Mouse (Mus musculus) kidney, adult 2 months (tissue): ENCODE measurements around the gene Rras2.

Source experiments
- CTCF ChIP-seq: fragments of 200-500 bp; conservative IDR thresholded peaks from 2 replicates; pipeline ENCODE4 v1.5.1; 2011; ENCODE audit warnings: low read depth, mild to moderate bottlenecking, control low read depth, low read length, moderate library complexity, mixed read lengths; ENCODE audit not compliant: insufficient read depth, insufficient read length
- POLR2A ChIP-seq: fragments of 200-500 bp; IDR thresholded peaks from one replicate; pipeline ENCODE4 v1.6.1; 2011; ENCODE audit warnings: low read depth, low read length, control low read depth

DNA sequence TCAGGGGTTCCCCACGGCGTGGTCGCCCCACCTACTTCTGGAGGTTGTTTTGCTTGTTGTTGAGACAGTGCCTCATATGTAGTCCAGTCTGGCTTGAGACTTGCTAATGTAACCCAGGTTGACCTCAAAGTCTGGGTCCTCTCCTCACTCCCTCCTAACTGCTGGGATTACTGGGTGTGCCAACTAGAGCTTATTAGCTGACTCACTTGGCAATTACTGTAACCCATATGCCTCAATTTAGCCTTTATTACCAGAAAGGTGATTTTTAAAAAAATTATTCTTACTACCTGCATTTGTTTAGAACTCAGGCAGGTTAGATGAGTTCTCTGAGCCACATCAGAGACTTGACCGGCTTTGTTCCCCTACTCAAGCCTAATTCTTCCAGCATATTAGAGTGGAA, 38.8 kb upstream of the Rras2 start:
- TF ChIP-seq POLR2A (no peak), CTCF (no peak)
